11 mouse cellular contexts compared by ENCODE assay signal in the genomic region with DNA sequence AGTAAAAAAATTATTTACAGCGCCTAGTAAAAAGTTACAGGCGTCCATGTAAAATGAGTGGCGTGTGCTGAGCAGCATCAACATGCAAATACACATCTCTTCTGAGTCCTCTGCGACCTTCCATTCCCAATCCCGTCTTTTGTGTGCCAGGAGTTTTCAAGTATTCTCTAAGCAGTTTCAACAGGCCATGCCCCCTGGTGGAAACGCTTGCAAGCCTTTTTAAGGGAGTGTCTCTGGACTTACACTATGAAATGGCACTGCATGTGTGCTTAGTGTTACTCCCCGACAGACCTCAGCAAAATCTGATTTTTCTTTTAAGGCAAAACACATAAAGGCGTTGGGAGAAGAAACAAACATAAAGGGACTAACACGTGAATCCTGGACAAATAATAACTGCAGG. TPM values are rescaled to one million over a fixed set of nuclear protein-coding genes. Genes with fewer than 3 reads are reported as not detected.
A peak's percentile ranks its signal among the peaks of the same experiment; 100 is the strongest.
DNase-seq lines count a peak whose midpoint lies in the region; ATAC-seq lines count a peak whose summit lies in the region.
"Had no signal": no experiment of that assay in that cellular context is flagged by ENCODE, and none has a peak within 500 bp of the region (broad histone marks: within the 10 kb centered on the region; RNA-seq: fewer than 3 reads in every experiment).

No protein-coding gene starts in this region.

- intact Hi-C loops in heart, postnatal 14 days (cut with DNase I), result no loop called here

- peak; percentile 12 for DNase-seq in heart, postnatal 4 days
- DNase-seq in heart, postnatal 14 days, result no peak
- peak; percentile 34 for DNase-seq in neural tube, embryonic 11.5 days (ENCODE audit: low spot score)
- peak; percentile 49 for DNase-seq in embryo, embryonic 10 days (ENCODE audit: low spot score)
- peak; percentile 73 for DNase-seq in retina, embryonic 14.5 days (ENCODE audit: low spot score)
- no peak for DNase-seq in layer of hippocampus, postnatal 36 days
- no peak for DNase-seq in frontal cortex, postnatal 14 days (ENCODE audit: low spot score in 2 of 2)
- DNase-seq: cerebellum, adult 18-20 months had no signal

- H3K4me2 ChIP-seq in neural tube, embryonic 11.5 days (ENCODE audit: low read depth), result no peak overlapping the region
- no peak overlapping the region for H3K4me2 ChIP-seq in neural tube, embryonic 15.5 days
- H3K4me2 ChIP-seq: midbrain, embryonic 12.5 days had no signal

- 64% methylated on average over 9 of the region's 9 CpGs for WGBS in neural tube, embryonic 11.5 days
- 50% methylated on average over 9 of the region's 9 CpGs for WGBS in neural tube, embryonic 15.5 days

- H3K4me3 ChIP-seq in neural tube, embryonic 11.5 days (ENCODE audit: low read depth, low read length), result no peak overlapping the region
- no peak overlapping the region for H3K4me3 ChIP-seq in neural tube, embryonic 15.5 days (replicated peaks)
- H3K4me3 ChIP-seq: midbrain, embryonic 12.5 days had no signal

- H3K9me3 ChIP-seq in neural tube, embryonic 11.5 days (ENCODE audit: control insufficient read depth, low read length), result no peaks in the 10 kb centered on the region
- no peaks in the 10 kb centered on the region for H3K9me3 ChIP-seq in neural tube, embryonic 15.5 days (replicated peaks)
- H3K9me3 ChIP-seq: midbrain, embryonic 12.5 days had no signal

- H3K27me3 ChIP-seq in neural tube, embryonic 11.5 days (ENCODE audit: control insufficient read depth, insufficient read depth, low read length), result no peaks in the 10 kb centered on the region
- H3K27me3 ChIP-seq in neural tube, embryonic 15.5 days (replicated peaks), result no peaks in the 10 kb centered on the region
- H3K27me3 ChIP-seq: midbrain, embryonic 12.5 days had no signal

- no peak overlapping the region for H3K9ac ChIP-seq in neural tube, embryonic 11.5 days (ENCODE audit: low read length)
- H3K9ac ChIP-seq in neural tube, embryonic 15.5 days (replicated peaks), result no peak overlapping the region
- H3K9ac ChIP-seq: midbrain, embryonic 12.5 days had no signal

- ATAC-seq in neural tube, embryonic 11.5 days (ENCODE audit: insufficient read depth, low FRiP score, low TSS enrichment), result no peak
- ATAC-seq in neural tube, embryonic 15.5 days (ENCODE audit: low FRiP score), result no peak
- ATAC-seq: inflammation-experienced regulatory T-cells, adult 6 months had no signal

- H3K36me3 ChIP-seq in neural tube, embryonic 11.5 days (ENCODE audit: control insufficient read depth, insufficient read depth, low read length), result no peaks in the 10 kb centered on the region
- H3K36me3 ChIP-seq in neural tube, embryonic 15.5 days, result 0 out of 2 replicates have a peak, but pooled peaks cover 5% of the 10 kb centered on the region
- H3K36me3 ChIP-seq: midbrain, embryonic 12.5 days had no signal

- no peak overlapping the region for H3K27ac ChIP-seq in neural tube, embryonic 11.5 days (ENCODE audit: low read depth, low read length)
- H3K27ac ChIP-seq in neural tube, embryonic 15.5 days (replicated peaks), result no peak overlapping the region
- H3K27ac ChIP-seq: midbrain, embryonic 12.5 days had no signal

- H3K4me1 ChIP-seq in neural tube, embryonic 11.5 days (ENCODE audit: control insufficient read depth, insufficient read depth, low read length), result peaks cover 13% of the 10 kb centered on the region
- peaks cover 13% of the 10 kb centered on the region for H3K4me1 ChIP-seq in neural tube, embryonic 15.5 days

RNA-seq across cellular contexts. Expression of a gene that starts 50.8 kb away (rescaled TPM):
- total RNA-seq in heart, postnatal 4 days (2021), result 10 to 100 TPM; 35.7 to 37.7 TPM
- 10 to 100 TPM; 18.9 to 31.4 TPM for total RNA-seq in heart, postnatal 14 days (2021)
- 42.5 and 47.8 TPM in 2 replicates for polyA plus RNA-seq in neural tube, embryonic 11.5 days (2014; fragmentation: Nextera tagmentation; extraction: Ambion mirVana)
- 38.7 and 38.8 TPM in 2 replicates for polyA plus RNA-seq in neural tube, embryonic 15.5 days (2015; fragmentation: Nextera tagmentation; extraction: Ambion mirVana)
- 10 to 100 TPM; 31.2 to 33.4 TPM for total RNA-seq in layer of hippocampus, postnatal 36 days (2021)

Comparison
In these comparisons a context has a peak if more than half of its experiments do, and no peak if none do; other contexts are left out.
1. DNase-seq: peak in heart, postnatal 4 days (single experiment), neural tube, embryonic 11.5 days (single experiment), embryo, embryonic 10 days (single experiment) and retina, embryonic 14.5 days (single experiment); none in heart, postnatal 14 days (0 of 2), layer of hippocampus, postnatal 36 days (0 of 2) and frontal cortex, postnatal 14 days (0 of 2).